Mouse (Mus musculus): ENCODE results near the gene Mthfsd.

GRCm38 (mm10) chr8:121082218-121083092, 25.7 kb downstream of the Mthfsd start:
- TF ChIP-seq CTCF (IDR thresholded peaks at IDR 0.05; ENCODE audit: low read depth, low read length), result no peak
- TF ChIP-seq EP300 (IDR thresholded peaks at IDR 0.05; ENCODE audit: insufficient read depth, low read depth, low read length), result no peak
- TF ChIP-seq POLR2A (IDR thresholded peaks at IDR 0.05; ENCODE audit: insufficient read depth, low read length), result no peak
